Mouse (Mus musculus) lung, adult 2 months (tissue): ENCODE results near the gene Pi16.

Experiments used
- CTCF ChIP-seq: fragments of 200-500 bp; IDR thresholded peaks from 2 replicates; pipeline ENCODE4 v1.5.1; 2011; ENCODE audit warnings: mild to moderate bottlenecking, low read length, control low read depth; ENCODE audit not compliant: insufficient read depth
- POLR2A ChIP-seq: fragments of 200-500 bp; IDR thresholded peaks from 2 replicates; pipeline ENCODE4 v1.6.1; 2011; ENCODE audit warnings: low read depth, mild to moderate bottlenecking, control low read depth, low read length, borderline replicate concordance; ENCODE audit errors: extremely low read depth

DNA sequence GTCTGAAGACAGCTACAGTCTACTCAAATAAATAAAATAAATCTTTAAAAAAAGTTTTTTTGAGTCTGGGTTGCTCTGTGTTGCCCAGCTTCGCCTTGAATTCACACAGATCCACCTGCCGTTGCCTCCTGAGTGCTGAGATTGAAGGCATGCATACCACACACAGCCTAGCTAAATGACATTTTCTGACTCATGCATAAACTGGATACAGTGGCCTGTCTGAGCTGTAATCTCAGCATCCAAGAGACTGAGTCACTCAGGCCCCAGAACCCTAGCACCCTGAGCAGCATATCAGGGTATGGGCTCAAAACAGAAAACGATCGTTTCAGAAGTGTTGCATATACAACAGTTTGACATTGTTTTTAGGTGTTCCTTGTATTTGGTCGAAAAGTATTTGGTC, 35.9 kb upstream of the Pi16 start:
- TF ChIP-seq POLR2A (no peak), CTCF (no peak)
